Mouse (Mus musculus) lung, adult 18-20 months (tissue): ENCODE data around the gene Gm8257.
"Not testable (repeated sequence)": the region's sequence is repeated elsewhere in the genome, so short reads cannot be mapped to it uniquely, and the experiment has no call there.

Source experiments
- DNase-seq, 2 experiments: peaks; one replicate each; pipeline ENCODE4 v3.0.0; 2022; ENCODE audit warnings: mixed read lengths in 2 of 2

Gene Gm8257

GRCm38 (mm10) chr14:44706356-44706755 is at the start of gene Gm8257:
Gene Gm8257, minus strand, starts transcription at chr14:44706456.
- not testable (repeated sequence) for DNase-seq

GRCm38 (mm10) chr14:44750240-44750639 is 44.0 kb upstream of the Gm8257 start, which contains the start of gene Gm8267:
Gene Gm8267, minus strand, starts transcription at chr14:44750340.
- no peak for DNase-seq

GRCm38 (mm10) chr14:44742789-44743188 is 36.5 kb upstream of the Gm8257 start:
- DNase-seq = not testable (repeated sequence)

GRCm38 (mm10) chr14:44730711-44731110 is 24.5 kb upstream of the Gm8257 start:
- not testable (repeated sequence) for DNase-seq

- DNase-seq = not testable (repeated sequence)
Measured at GRCm38 (mm10) chr14:44627737-44628136, 78.5 kb downstream of the Gm8257 start, which contains the start of gene Gm5624. Gene Gm5624, minus strand, starts transcription at chr14:44627938.
